Mouse (Mus musculus) urinary bladder, postnatal 10 days (tissue): Measurements from ENCODE around the gene Lyrm9.
"Not testable (repeated sequence)": the region's sequence is repeated elsewhere in the genome, so short reads cannot be mapped to it uniquely, and the experiment has no call there.

ENCODE experiments used
- DNase-seq: peaks from one replicate; pipeline ENCODE4 v3.0.0; 2022; ENCODE audit warnings: low spot score

Lyrm9 gene

GRCm38 (mm10) chr11:78851871-78852265, 25.5 kb downstream of the Lyrm9 start:
- no peak for DNase-seq

- no peak for DNase-seq
Measured at GRCm38 (mm10) chr11:78852529-78852928, 26.1 kb downstream of the Lyrm9 start.

- peak; percentile 73 for DNase-seq
Measured at GRCm38 (mm10) chr11:78856310-78856709, 29.9 kb downstream of the Lyrm9 start.

- DNase-seq: no peak
Measured at GRCm38 (mm10) chr11:78857611-78858010, 31.2 kb downstream of the Lyrm9 start.

- no peak for DNase-seq
Measured at GRCm38 (mm10) chr11:78863898-78864297, 37.5 kb downstream of the Lyrm9 start.

GRCm38 (mm10) chr11:78864567-78865278, 38.3 kb downstream of the Lyrm9 start:
- no peak for DNase-seq

GRCm38 (mm10) chr11:78865314-78865713, 38.9 kb downstream of the Lyrm9 start:
- no peak for DNase-seq

- DNase-seq: no peak
Measured at GRCm38 (mm10) chr11:78866486-78866885, 40.1 kb downstream of the Lyrm9 start.

- DNase-seq: no peak
Measured at GRCm38 (mm10) chr11:78867696-78868095, 41.3 kb downstream of the Lyrm9 start.

GRCm38 (mm10) chr11:78869205-78869604, 42.8 kb downstream of the Lyrm9 start:
- not testable (repeated sequence) for DNase-seq

GRCm38 (mm10) chr11:78870891-78871290, 44.5 kb downstream of the Lyrm9 start:
- DNase-seq: no peak

GRCm38 (mm10) chr11:78872782-78873181, 46.4 kb downstream of the Lyrm9 start:
- DNase-seq: no peak

- DNase-seq: no peak
Measured at GRCm38 (mm10) chr11:78879727-78880126, 53.3 kb downstream of the Lyrm9 start.

- no peak for DNase-seq
Measured at GRCm38 (mm10) chr11:78886693-78887092, 60.3 kb downstream of the Lyrm9 start.

GRCm38 (mm10) chr11:78887102-78887971, 61.0 kb downstream of the Lyrm9 start:
- DNase-seq: peak; percentile 18

- DNase-seq: no peak
Measured at GRCm38 (mm10) chr11:78889156-78889555, 62.8 kb downstream of the Lyrm9 start.
